Mouse (Mus musculus): ENCODE measurements around the gene Tbck. TPM values are rescaled to one million over a fixed set of nuclear protein-coding genes. Genes with fewer than 3 reads are reported as not detected.

The Tbck gene
- polyA plus RNA-seq, 1 experiment, result 10.9 TPM

GRCm38 (mm10) chr3:132814791-132815496, 131.0 kb downstream of the Tbck start:
- TF ChIP-seq POLR2A (IDR thresholded peaks at IDR 0.05; ENCODE audit: extremely low read depth, insufficient read depth, low read length), result no peak
- TF ChIP-seq CTCF (IDR thresholded peaks at IDR 0.05; ENCODE audit: extremely low read depth, insufficient read depth, low read length), result no peak
- Histone ChIP-seq H3K4me3 (ENCODE audit: insufficient read depth, low read length) (no peak overlapping the region), H3K4me1 (ENCODE audit: control insufficient read depth, insufficient read depth, low read length) (no peaks in the 10 kb centered on the region), H3K27ac (ENCODE audit: insufficient read depth, low read length) (no peak overlapping the region)

GRCm38 (mm10) chr3:132815497-132816326, 131.8 kb downstream of the Tbck start:
- Histone ChIP-seq H3K4me1 (ENCODE audit: control insufficient read depth, insufficient read depth, low read length) (no peaks in the 10 kb centered on the region), H3K27ac (ENCODE audit: insufficient read depth, low read length) (no peak overlapping the region), H3K4me3 (ENCODE audit: insufficient read depth, low read length) (no peak overlapping the region)
- TF ChIP-seq CTCF (IDR thresholded peaks at IDR 0.05; ENCODE audit: extremely low read depth, insufficient read depth, low read length), result no peak

- Histone ChIP-seq H3K27ac (ENCODE audit: insufficient read depth, low read length) (no peak overlapping the region), H3K4me1 (ENCODE audit: control insufficient read depth, insufficient read depth, low read length) (no peaks in the 10 kb centered on the region), H3K4me3 (ENCODE audit: insufficient read depth, low read length) (no peak overlapping the region)
- TF ChIP-seq CTCF (IDR thresholded peaks at IDR 0.05; ENCODE audit: extremely low read depth, insufficient read depth, low read length) (no peak), POLR2A (IDR thresholded peaks at IDR 0.05; ENCODE audit: extremely low read depth, insufficient read depth, low read length) (no peak)
These were observed 135.5 kb downstream of the Tbck start for GRCm38 (mm10) chr3:132819408-132819807.

- no peak overlapping the region for H3K27ac ChIP-seq (ENCODE audit: insufficient read depth, low read length)
- H3K4me1 ChIP-seq (ENCODE audit: control insufficient read depth, insufficient read depth, low read length), result no peaks in the 10 kb centered on the region
- H3K4me3 ChIP-seq (ENCODE audit: insufficient read depth, low read length), result no peak overlapping the region
- TF ChIP-seq CTCF (IDR thresholded peaks at IDR 0.05; ENCODE audit: extremely low read depth, insufficient read depth, low read length) (no peak), POLR2A (IDR thresholded peaks at IDR 0.05; ENCODE audit: extremely low read depth, insufficient read depth, low read length) (no peak)
These were observed 147.4 kb downstream of the Tbck start for GRCm38 (mm10) chr3:132831179-132831873.

- Histone ChIP-seq H3K4me1 (ENCODE audit: control insufficient read depth, insufficient read depth, low read length) (no peaks in the 10 kb centered on the region), H3K27ac (ENCODE audit: insufficient read depth, low read length) (no peak overlapping the region), H3K4me3 (ENCODE audit: insufficient read depth, low read length) (no peak overlapping the region)
- TF ChIP-seq POLR2A (IDR thresholded peaks at IDR 0.05; ENCODE audit: extremely low read depth, insufficient read depth, low read length), result no peak
- TF ChIP-seq CTCF (IDR thresholded peaks at IDR 0.05; ENCODE audit: extremely low read depth, insufficient read depth, low read length), result no peak
These were observed 151.3 kb downstream of the Tbck start for GRCm38 (mm10) chr3:132835118-132835794.

GRCm38 (mm10) chr3:132837134-132837533, 153.2 kb downstream of the Tbck start:
- no peaks in the 10 kb centered on the region for H3K4me1 ChIP-seq (ENCODE audit: control insufficient read depth, insufficient read depth, low read length)
- H3K4me3 ChIP-seq (ENCODE audit: insufficient read depth, low read length), result no peak overlapping the region
- TF ChIP-seq POLR2A (IDR thresholded peaks at IDR 0.05; ENCODE audit: extremely low read depth, insufficient read depth, low read length) (no peak), CTCF (IDR thresholded peaks at IDR 0.05; ENCODE audit: extremely low read depth, insufficient read depth, low read length) (no peak)
- H3K27ac ChIP-seq (ENCODE audit: insufficient read depth, low read length), result no peak overlapping the region

- H3K4me1 ChIP-seq (ENCODE audit: control insufficient read depth, insufficient read depth, low read length), result no peaks in the 10 kb centered on the region
- H3K4me3 ChIP-seq (ENCODE audit: insufficient read depth, low read length), result no peak overlapping the region
- H3K27ac ChIP-seq (ENCODE audit: insufficient read depth, low read length), result no peak overlapping the region
- no peak for TF ChIP-seq CTCF (IDR thresholded peaks at IDR 0.05; ENCODE audit: extremely low read depth, insufficient read depth, low read length)
- TF ChIP-seq POLR2A (IDR thresholded peaks at IDR 0.05; ENCODE audit: extremely low read depth, insufficient read depth, low read length), result no peak
These were observed 154.9 kb downstream of the Tbck start for GRCm38 (mm10) chr3:132838656-132839417.

- TF ChIP-seq CTCF (IDR thresholded peaks at IDR 0.05; ENCODE audit: extremely low read depth, insufficient read depth, low read length) (no peak), POLR2A (IDR thresholded peaks at IDR 0.05; ENCODE audit: extremely low read depth, insufficient read depth, low read length) (no peak)
- H3K27ac ChIP-seq (ENCODE audit: insufficient read depth, low read length), result no peak overlapping the region
- H3K4me1 ChIP-seq (ENCODE audit: control insufficient read depth, insufficient read depth, low read length), result no peaks in the 10 kb centered on the region
- H3K4me3 ChIP-seq (ENCODE audit: insufficient read depth, low read length), result no peak overlapping the region
These were observed 155.6 kb downstream of the Tbck start for GRCm38 (mm10) chr3:132839516-132839915.

All from cortical plate, adult 2 months (tissue).